21 mouse cellular contexts compared by ENCODE assay signal in the genomic region with DNA sequence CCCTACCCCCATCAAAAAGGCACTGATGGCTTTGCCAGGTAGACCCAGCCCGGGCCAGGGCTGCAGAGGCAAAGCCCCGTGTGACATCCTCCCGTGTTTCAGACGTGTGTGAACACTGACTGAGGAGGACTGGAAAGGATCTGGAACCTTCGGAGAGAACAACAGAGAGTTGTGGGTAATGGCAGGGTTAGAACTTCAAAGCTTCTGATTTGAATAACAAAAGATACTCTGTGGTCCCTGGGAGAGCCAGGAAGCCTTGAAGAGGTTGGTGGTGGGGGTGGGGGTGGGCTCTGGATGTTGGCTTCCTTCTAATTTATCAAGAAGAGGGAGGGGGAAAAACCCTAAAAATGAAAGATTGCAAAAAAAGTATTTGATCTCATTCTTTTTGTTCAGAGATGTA. TPM values are rescaled to one million over a fixed set of nuclear protein-coding genes. Genes with fewer than 3 reads are reported as not detected.
DNase-seq lines count a peak whose midpoint lies in the region; ATAC-seq and TF ChIP-seq lines count a peak whose summit lies in the region.
"Had no signal": no experiment of that assay in that cellular context is flagged by ENCODE, and none has a peak within 500 bp of the region (broad histone marks: within the 10 kb centered on the region; RNA-seq: fewer than 3 reads in every experiment).

No protein-coding gene starts in this region.

- no peak for ATAC-seq in hindbrain, embryonic 13.5 days (ENCODE audit: low FRiP score)
- no peak for ATAC-seq in neural tube, embryonic 12.5 days (ENCODE audit: low FRiP score, low read depth)
- ATAC-seq in neural tube, embryonic 15.5 days (ENCODE audit: low FRiP score) = no peak
- ATAC-seq in midbrain, embryonic 16.5 days = no peak
- ATAC-seq: hindbrain, postnatal 0 days had no signal

- 32% methylated on average over 5 of the region's 5 CpGs for WGBS in hindbrain, embryonic 10.5 days
- WGBS in hindbrain, embryonic 13.5 days = 26% methylated on average over 5 of the region's 5 CpGs
- whole genome bisulfite sequencing in neural tube, embryonic 12.5 days = 35% methylated on average over 5 of the region's 5 CpGs
- WGBS in neural tube, embryonic 15.5 days = 29% methylated on average over 5 of the region's 5 CpGs
- 14% methylated on average over 5 of the region's 5 CpGs for WGBS in midbrain, embryonic 16.5 days

- peak overlapping the region; percentile 59 for H3K27ac ChIP-seq in hindbrain, embryonic 10.5 days
- H3K27ac ChIP-seq in hindbrain, embryonic 13.5 days = no peak overlapping the region
- H3K27ac ChIP-seq in neural tube, embryonic 12.5 days = no peak overlapping the region
- H3K27ac ChIP-seq in neural tube, embryonic 15.5 days (replicated peaks) = no peak overlapping the region
- H3K27ac ChIP-seq in ES-E14 (ENCODE audit: insufficient read depth, low read depth, low read length, poor library complexity, severe bottlenecking) = no peak overlapping the region
- H3K27ac ChIP-seq in midbrain, embryonic 16.5 days (ENCODE audit: low read length) = no peak overlapping the region
- H3K27ac ChIP-seq: embryonic facial prominence, embryonic 12.5 days; forebrain, embryonic 12.5 days; heart, adult 2 months; hindbrain, embryonic 12.5 days; hindbrain, postnatal 0 days had no signal

- H3K9me3 ChIP-seq in hindbrain, embryonic 10.5 days = no peaks in the 10 kb centered on the region
- H3K9me3 ChIP-seq in hindbrain, embryonic 13.5 days = no peaks in the 10 kb centered on the region
- no peaks in the 10 kb centered on the region for H3K9me3 ChIP-seq in neural tube, embryonic 12.5 days
- no peaks in the 10 kb centered on the region for H3K9me3 ChIP-seq in neural tube, embryonic 15.5 days (replicated peaks)
- no peaks in the 10 kb centered on the region for H3K9me3 ChIP-seq in ES-E14 (ENCODE audit: control insufficient read depth, insufficient read depth, low read depth, low read length)
- H3K9me3 ChIP-seq in midbrain, embryonic 16.5 days (replicated peaks; ENCODE audit: control insufficient read depth, low read length, poor library complexity, severe bottlenecking) = no peaks in the 10 kb centered on the region
- H3K9me3 ChIP-seq: embryonic facial prominence, embryonic 12.5 days; forebrain, embryonic 12.5 days; heart, embryonic 12.5 days; hindbrain, embryonic 12.5 days had no signal

- H3K27me3 ChIP-seq in hindbrain, embryonic 10.5 days (ENCODE audit: insufficient read depth, poor library complexity, severe bottlenecking) = peaks cover 9% of the 10 kb centered on the region; the same call in 1 of the 2 replicates
- H3K27me3 ChIP-seq in hindbrain, embryonic 13.5 days = no peaks in the 10 kb centered on the region
- no peaks in the 10 kb centered on the region for H3K27me3 ChIP-seq in neural tube, embryonic 12.5 days (replicated peaks)
- no peaks in the 10 kb centered on the region for H3K27me3 ChIP-seq in neural tube, embryonic 15.5 days (replicated peaks)
- no peaks in the 10 kb centered on the region for H3K27me3 ChIP-seq in midbrain, embryonic 16.5 days (ENCODE audit: control insufficient read depth, insufficient read depth, low read depth, low read length)
- H3K27me3 ChIP-seq: embryonic facial prominence, embryonic 12.5 days; forebrain, embryonic 12.5 days had no signal

- no peak overlapping the region for H3K4me3 ChIP-seq in hindbrain, embryonic 10.5 days
- no peak overlapping the region for H3K4me3 ChIP-seq in hindbrain, embryonic 13.5 days
- H3K4me3 ChIP-seq in neural tube, embryonic 12.5 days = no peak overlapping the region
- no peak overlapping the region for H3K4me3 ChIP-seq in neural tube, embryonic 15.5 days (replicated peaks)
- no peak overlapping the region for H3K4me3 ChIP-seq in ES-E14 (ENCODE audit: insufficient read depth in 1 of 2, low read depth in 1 of 2, low read length in 2 of 2, poor library complexity in 1 of 2, severe bottlenecking in 1 of 2)
- H3K4me3 ChIP-seq in midbrain, embryonic 16.5 days (ENCODE audit: low read depth, low read length) = no peak overlapping the region
- H3K4me3 ChIP-seq: embryonic facial prominence, embryonic 12.5 days; forebrain, embryonic 12.5 days; heart, adult 2 months; heart, embryonic 12.5 days; hindbrain, embryonic 12.5 days had no signal

- H3K9ac ChIP-seq in hindbrain, embryonic 13.5 days = no peak overlapping the region
- H3K9ac ChIP-seq in neural tube, embryonic 12.5 days = peak overlapping the region; percentile 21; the same call in 1 of the 2 replicates
- H3K9ac ChIP-seq in neural tube, embryonic 15.5 days (replicated peaks) = no peak overlapping the region
- H3K9ac ChIP-seq in ES-E14 (ENCODE audit: insufficient read depth, low read depth, low read length, poor library complexity, severe bottlenecking) = no peak overlapping the region
- H3K9ac ChIP-seq in midbrain, embryonic 16.5 days (ENCODE audit: low read depth, low read length) = 0 out of 2 replicates have a peak overlapping the region, but pooled peaks have one; percentile 34
- H3K9ac ChIP-seq: embryonic facial prominence, embryonic 12.5 days; forebrain, embryonic 12.5 days; heart, embryonic 12.5 days; hindbrain, embryonic 12.5 days had no signal

- peaks cover 34% of the 10 kb centered on the region for H3K4me1 ChIP-seq in hindbrain, embryonic 10.5 days (replicated peaks)
- no peaks in the 10 kb centered on the region; the same call in 1 of the 2 replicates for H3K4me1 ChIP-seq in hindbrain, embryonic 13.5 days (replicated peaks)
- H3K4me1 ChIP-seq in neural tube, embryonic 12.5 days = no peaks in the 10 kb centered on the region; the same call in 1 of the 2 replicates
- H3K4me1 ChIP-seq in neural tube, embryonic 15.5 days = no peaks in the 10 kb centered on the region
- peaks cover 3 to 13% of the 10 kb centered on the region in 2 experiments for H3K4me1 ChIP-seq in ES-E14 (ENCODE audit: control insufficient read depth in 2 of 2, insufficient read depth in 2 of 2, low read length in 2 of 2, poor library complexity in 1 of 2)
- peaks cover 8% of the 10 kb centered on the region for H3K4me1 ChIP-seq in midbrain, embryonic 16.5 days (ENCODE audit: control insufficient read depth, insufficient read depth, low read length)
- H3K4me1 ChIP-seq: embryonic facial prominence, embryonic 12.5 days; heart, embryonic 12.5 days had no signal

- in situ Hi-C loops in ES-E14 (cut with MboI; ENCODE audit: low sequenced_read_pairs in 2 of 2, unreplicated experiment in 2 of 2) = no loop called here

- DNase-seq in hindbrain, embryonic 10.5 days (ENCODE audit: low spot score) = no peak
- peak; percentile 29 for DNase-seq in ES-E14 (ENCODE audit: low read depth, low spot score)
- no peak for DNase-seq in layer of hippocampus, adult 9-10 months (ENCODE audit: low spot score)
- no peak for DNase-seq in heart, postnatal 25 days (ENCODE audit: low spot score)
- DNase-seq: adrenal gland, postnatal 10 days; cerebellum, adult 9-10 months; gastrocnemius, postnatal 14 days; heart, adult 2 months; heart, postnatal 36 days; kidney, adult 11 months had no signal

- intact Hi-C loops in heart, postnatal 25 days (cut with DNase I) = no loop called here

- no peaks in the 10 kb centered on the region for H3K36me3 ChIP-seq in hindbrain, embryonic 10.5 days
- no peaks in the 10 kb centered on the region for H3K36me3 ChIP-seq in hindbrain, embryonic 13.5 days
- no peaks in the 10 kb centered on the region for H3K36me3 ChIP-seq in neural tube, embryonic 12.5 days
- no peaks in the 10 kb centered on the region for H3K36me3 ChIP-seq in neural tube, embryonic 15.5 days
- H3K36me3 ChIP-seq in ES-E14 (ENCODE audit: control insufficient read depth, insufficient read depth, low read length, poor library complexity, severe bottlenecking) = no peaks in the 10 kb centered on the region
- no peaks in the 10 kb centered on the region for H3K36me3 ChIP-seq in midbrain, embryonic 16.5 days (ENCODE audit: control insufficient read depth, insufficient read depth, low read length)
- H3K36me3 ChIP-seq: embryonic facial prominence, embryonic 12.5 days; forebrain, embryonic 12.5 days; heart, embryonic 12.5 days; hindbrain, embryonic 12.5 days had no signal

- no peak overlapping the region for H3K4me2 ChIP-seq in hindbrain, embryonic 13.5 days
- no peak overlapping the region for H3K4me2 ChIP-seq in neural tube, embryonic 12.5 days (replicated peaks)
- no peak overlapping the region for H3K4me2 ChIP-seq in neural tube, embryonic 15.5 days
- no peak overlapping the region for H3K4me2 ChIP-seq in midbrain, embryonic 16.5 days (ENCODE audit: low read length)
- H3K4me2 ChIP-seq: embryonic facial prominence, embryonic 12.5 days; forebrain, embryonic 12.5 days; heart, embryonic 12.5 days; hindbrain, embryonic 12.5 days had no signal

TF ChIP-seq in ES-E14, 5 proteins besides CTCF, POLR2A, EP300 and RAD21:
- TF ChIP-seq HCFC1 (IDR thresholded peaks at IDR 0.05; ENCODE audit: borderline replicate concordance, insufficient read depth, low read length) (no peak), ZC3H11A (IDR thresholded peaks at IDR 0.05; ENCODE audit: borderline replicate concordance, low read depth, low read length) (no peak), ZNF384 (IDR thresholded peaks at IDR 0.05; ENCODE audit: low read depth, low read length) (no peak), MAFK (IDR thresholded peaks at IDR 0.05; ENCODE audit: insufficient read depth, low read depth, low read length) (no peak), CHD2 (IDR thresholded peaks at IDR 0.05; ENCODE audit: low read depth, low read length) (no peak)

RNA-seq across cellular contexts. Expression of gene Slc22a12, which starts 26.7 kb away (rescaled TPM):
- not detected in 2 replicates for polyA plus RNA-seq in hindbrain, embryonic 10.5 days (2016; fragmentation: Nextera tagmentation; extraction: Ambion mirVana)
- 0.10 and 0.23 TPM in 2 replicates for polyA plus RNA-seq in hindbrain, embryonic 13.5 days (2015; fragmentation: Nextera tagmentation; extraction: Ambion mirVana)
- not detected in 2 replicates for polyA plus RNA-seq in neural tube, embryonic 12.5 days (2016; fragmentation: Nextera tagmentation; extraction: Ambion mirVana)
- 0.14 TPM in 1 of 2 replicates, not detected in the other for polyA plus RNA-seq in neural tube, embryonic 15.5 days (2015; fragmentation: Nextera tagmentation; extraction: Ambion mirVana)
- total RNA-seq in ES-E14 (2012; rRNA removed) = not detected in 2 replicates
- 0.11 TPM in 1 of 2 replicates, not detected in the other for polyA plus RNA-seq in midbrain, embryonic 16.5 days (2015; fragmentation: Nextera tagmentation; extraction: Ambion mirVana)
- total RNA-seq in heart, postnatal 25 days (2021) = not detected
- total RNA-seq: adrenal gland, postnatal 10 days; gastrocnemius, postnatal 14 days; heart, adult 2 months; heart, postnatal 36 days had no signal
- polyA plus RNA-seq: embryonic facial prominence, embryonic 12.5 days; forebrain, embryonic 12.5 days; heart, adult 2 months; heart, embryonic 12.5 days; heart, embryonic 16.5 days; hindbrain, embryonic 12.5 days; intestine, embryonic 14.5 days had no signal

Comparison
In these comparisons a context has a peak if more than half of its experiments do, and no peak if none do; other contexts are left out.
1. H3K9ac ChIP-seq: peak in neural tube, embryonic 12.5 days (single experiment) and midbrain, embryonic 16.5 days (single experiment); none in hindbrain, embryonic 13.5 days (single experiment), neural tube, embryonic 15.5 days (single experiment) and ES-E14 (single experiment).